Mouse (Mus musculus) heart, adult 11 months (tissue): ENCODE results near the gene Pitx2.
A peak's percentile ranks its signal among the peaks of the same experiment; 100 is the strongest.

Source experiments
- DNase-seq: peaks from one replicate; pipeline ENCODE4 v3.0.0; 2022

Pitx2 gene

GRCm38 (mm10) chr3:129217862-129218370 is 18.2 kb downstream of the Pitx2 start:
- DNase-seq, result peak; percentile 72

DNA sequence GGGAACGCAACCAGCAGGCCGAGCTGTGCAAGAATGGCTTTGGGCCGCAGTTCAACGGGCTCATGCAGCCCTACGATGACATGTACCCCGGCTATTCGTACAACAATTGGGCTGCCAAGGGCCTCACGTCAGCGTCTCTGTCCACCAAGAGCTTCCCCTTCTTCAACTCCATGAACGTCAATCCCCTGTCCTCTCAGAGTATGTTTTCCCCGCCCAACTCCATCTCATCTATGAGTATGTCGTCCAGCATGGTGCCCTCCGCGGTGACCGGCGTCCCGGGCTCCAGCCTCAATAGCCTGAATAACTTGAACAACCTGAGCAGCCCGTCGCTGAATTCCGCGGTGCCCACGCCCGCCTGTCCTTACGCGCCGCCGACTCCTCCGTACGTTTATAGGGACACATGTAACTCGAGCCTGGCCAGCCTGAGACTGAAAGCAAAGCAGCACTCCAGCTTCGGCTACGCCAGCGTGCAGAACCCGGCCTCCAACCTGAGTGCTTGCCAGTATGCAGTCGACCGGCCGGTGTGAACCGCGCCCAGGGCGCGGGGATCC is 18.8 kb downstream of the Pitx2 start:
- peak; percentile 78 for DNase-seq

GRCm38 (mm10) chr3:129220086-129220670 is 20.5 kb downstream of the Pitx2 start:
- DNase-seq, result peak; percentile 19

DNA sequence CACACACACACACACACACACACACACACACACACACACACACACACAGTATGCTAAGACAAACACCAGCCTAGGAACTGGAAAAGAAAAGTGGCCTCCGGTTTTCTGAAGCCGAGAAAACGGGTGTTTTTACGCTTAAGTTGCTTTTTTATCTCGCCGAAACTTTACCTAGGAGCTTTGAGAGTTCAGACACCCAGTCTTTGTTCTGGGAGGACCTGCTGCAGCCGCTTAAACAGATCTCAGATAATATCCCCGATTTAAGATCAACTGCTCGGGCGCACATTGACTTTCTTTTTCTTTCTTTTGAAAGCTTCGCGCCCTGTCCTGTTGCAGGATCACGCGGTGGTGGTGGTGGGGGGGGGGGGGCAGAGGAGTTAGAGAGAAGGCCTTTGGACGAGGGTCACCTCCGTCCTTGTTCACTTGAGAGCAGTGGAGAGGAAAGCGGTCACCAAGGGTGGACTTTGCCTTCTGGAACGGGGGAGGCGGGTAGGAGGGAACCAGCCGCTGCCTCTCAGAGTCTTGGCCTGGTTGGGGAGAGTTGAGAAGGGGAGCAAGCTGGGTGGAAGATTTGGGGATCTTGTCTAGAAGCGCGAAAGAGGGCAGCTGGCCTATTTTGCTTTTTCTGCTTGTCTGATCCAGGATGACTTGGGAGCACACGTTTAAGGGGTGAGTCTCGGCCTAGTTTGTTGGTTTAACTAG is 21.2 kb downstream of the Pitx2 start:
- DNase-seq, result peak; percentile 37

GRCm38 (mm10) chr3:129221380-129222260 is 21.9 kb downstream of the Pitx2 start:
- peak; percentile 68 for DNase-seq

DNA sequence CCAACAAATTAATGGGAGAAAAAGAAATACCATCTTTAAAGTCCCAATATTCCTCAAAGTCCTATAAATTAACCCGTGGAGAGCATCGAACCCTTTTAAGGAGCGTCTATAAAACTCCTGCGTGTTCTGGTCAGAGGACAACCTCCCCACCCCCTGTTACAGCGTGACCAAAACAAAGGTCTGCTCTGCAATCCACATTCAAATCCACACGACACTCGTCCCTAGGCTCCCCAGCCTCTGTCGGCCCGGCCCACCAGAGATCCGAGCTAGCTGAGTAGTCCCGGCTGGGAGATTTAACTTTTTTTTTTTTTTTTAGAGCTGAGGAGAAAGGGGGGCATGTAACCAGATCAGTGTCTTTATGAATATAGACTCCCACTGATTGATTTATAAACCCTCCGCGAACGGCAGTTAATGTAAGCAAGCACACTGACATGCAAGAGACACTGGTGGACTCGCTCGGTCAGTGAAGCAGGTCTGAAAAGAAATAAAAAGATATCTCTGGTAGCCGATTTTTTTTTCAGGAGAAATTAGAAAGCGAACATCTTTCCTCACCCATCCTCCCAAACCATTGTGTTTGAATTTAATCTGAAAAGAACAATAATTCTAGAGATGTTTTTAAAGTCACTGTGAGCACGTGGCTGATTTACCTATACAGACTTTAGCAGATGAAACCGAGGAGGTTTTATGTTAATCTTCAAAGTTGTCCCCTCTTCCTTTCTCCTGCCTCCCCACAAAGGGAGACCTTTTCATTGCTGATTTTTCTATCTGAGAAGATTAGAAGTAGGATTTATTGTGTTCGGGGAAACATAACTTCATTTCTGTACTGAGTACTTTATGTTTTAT is 23.0 kb downstream of the Pitx2 start:
- peak; percentile 17 for DNase-seq

GRCm38 (mm10) chr3:129223401-129223800 is 23.7 kb downstream of the Pitx2 start:
- DNase-seq, result peak; percentile 3

DNA sequence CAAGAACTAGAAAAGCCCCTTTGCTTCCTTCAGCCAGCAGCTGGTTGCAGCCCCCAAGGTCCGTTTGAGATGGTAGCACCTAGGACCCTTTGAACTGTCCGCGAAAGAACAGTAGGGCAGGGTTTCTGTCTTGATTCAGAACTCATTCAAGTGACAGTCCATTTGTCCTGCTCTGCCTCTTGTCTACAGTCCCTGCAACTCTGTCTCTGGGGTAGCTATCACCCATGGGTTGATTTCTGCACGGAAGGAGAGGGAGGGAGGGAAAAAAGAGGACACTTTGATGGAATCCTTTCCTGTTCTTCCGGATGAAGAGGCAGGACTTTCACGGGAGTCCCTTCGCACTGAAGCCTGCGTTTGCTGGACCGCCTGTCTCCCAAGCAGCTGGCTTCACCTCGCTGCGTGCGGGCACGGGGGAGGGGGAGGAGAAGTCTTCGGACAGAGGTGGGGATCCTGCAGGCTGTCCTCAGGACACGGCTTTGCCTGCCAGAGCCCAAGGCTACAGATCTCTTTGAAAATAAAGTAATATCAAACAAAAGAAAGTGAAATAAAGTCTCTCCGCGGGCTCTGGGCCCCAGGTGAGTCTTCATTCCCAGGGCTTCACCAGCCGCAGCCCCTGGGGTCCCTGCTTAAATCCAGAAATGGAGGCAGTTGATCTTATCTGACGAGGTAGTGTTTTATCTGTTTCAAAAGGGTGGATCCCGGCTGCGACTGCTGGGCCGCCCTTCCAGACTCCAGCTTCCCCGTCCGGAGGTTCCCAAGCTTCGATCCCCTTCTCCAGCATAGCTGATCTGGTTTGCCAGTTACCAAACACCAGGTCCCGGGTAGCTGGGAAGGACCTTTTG is 24.5 kb downstream of the Pitx2 start:
- peak; percentile 55 for DNase-seq

GRCm38 (mm10) chr3:129224806-129225576 is 25.3 kb downstream of the Pitx2 start:
- DNase-seq, result peak; percentile 82

DNA sequence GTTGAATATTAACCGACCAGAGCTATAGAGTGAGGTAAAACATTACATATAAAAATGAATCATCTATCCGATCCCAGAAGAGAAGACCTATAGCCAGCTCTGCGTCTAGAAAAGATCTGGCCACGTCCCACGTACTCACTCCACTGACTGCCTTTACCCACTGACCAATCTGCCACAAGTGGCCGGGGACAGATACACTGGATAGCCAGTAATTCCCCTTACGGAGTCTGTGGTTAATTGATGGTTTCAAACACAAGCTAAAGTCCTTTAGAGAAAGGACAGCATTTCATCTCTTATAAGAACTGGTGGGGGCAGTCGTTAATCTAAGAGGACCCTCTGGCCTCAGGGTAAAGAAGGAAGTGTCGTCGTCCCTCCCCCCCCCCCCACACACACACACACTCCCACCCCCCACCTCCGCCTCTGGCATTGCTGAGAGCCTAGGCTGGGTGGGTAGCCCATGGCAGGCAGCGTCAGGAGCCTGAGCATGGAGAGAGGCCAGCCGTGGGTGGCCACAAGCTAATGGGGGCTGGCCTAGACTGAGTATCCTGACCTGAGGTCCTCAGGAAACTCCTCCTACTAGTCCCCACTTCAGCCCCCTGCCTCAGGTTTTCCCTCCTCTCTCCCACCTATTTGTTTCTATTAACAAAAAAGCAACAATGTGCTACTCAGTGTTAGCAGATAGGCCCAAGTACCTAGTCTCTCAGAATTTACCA is 26.1 kb downstream of the Pitx2 start:
- peak; percentile 62 for DNase-seq

DNA sequence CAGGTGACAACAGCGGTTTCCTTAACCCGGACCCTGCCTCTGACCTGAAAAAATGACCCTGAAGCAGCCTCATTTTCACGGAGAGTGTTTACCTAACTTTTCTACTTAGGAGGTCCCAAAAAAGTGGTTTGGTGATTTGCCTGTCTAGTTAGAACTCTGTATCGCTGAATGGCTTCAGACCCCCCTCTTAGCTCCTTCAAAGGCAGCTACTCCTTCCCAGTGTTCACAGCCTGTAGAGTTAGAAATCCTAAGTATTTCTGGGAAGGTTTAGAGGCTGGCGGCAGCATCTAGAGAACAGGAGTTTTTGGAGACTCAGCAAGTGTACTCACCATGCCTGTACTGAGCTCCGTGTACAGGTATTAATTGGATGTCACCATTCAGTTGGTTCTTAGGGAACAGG is 27.0 kb downstream of the Pitx2 start:
- no peak for DNase-seq

DNA sequence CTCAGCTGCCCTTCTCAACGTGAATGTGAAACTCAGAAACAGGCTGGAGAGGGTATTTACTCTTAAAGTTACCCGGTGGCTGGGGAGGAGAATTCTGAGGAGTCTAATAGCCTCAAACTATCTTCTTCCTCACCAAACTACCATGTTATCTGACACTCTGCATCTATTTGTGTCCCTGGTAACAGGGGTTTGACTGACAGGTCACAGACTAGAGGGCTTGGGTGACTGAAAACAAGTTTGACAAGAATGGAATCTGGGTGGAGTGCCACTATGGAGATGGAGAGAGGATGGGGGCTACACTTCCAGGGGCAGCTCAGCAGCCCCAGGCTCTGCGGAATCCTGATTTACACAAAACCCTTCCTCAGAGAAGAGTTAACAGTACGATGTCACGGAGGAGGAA is 27.7 kb downstream of the Pitx2 start:
- DNase-seq, result peak; percentile 69

DNA sequence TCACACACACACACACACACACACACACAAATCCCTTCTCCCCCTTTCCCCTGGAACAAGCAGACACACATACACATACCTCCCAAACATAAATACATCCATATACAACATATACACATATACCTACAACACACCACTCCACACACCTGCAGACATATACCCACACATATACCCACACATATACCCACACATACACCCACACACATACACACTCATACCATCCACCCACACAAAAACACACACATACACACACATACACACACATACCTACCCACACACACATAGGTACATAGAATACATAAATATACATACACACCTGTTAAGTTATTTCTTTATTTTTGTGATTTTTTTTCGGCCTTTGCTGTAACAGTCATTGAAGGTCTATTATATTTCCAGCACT is 38.3 kb downstream of the Pitx2 start:
- DNase-seq, result no peak

DNA sequence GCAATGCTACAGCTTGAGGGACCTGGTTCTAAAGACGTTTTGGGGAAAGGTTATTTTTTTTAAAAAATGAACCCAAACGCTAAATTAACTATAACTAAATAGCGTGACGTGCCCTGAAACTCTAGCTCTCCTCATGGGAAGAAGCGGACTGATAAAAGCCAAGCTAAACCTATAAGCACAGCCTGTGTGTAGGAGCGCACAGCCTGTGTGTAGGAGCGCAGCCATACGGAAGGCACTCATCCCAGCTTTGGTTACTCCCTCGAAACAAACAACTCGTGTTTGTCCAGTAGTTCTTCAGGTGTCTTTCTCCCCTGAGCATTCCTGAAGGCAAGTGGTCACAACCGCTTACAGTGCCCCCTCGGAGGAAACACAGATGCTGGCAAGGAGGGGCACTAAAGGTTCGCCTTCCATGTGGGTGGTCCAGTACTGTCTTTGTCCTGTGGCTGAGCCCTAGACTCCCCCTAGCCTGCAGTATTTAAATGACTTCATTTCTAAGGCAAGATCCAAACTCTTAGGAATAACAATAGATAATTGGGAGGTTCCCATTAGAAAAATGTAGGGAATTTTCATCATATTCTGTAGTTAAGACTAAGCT is 39.1 kb downstream of the Pitx2 start:
- peak; percentile 56 for DNase-seq

DNA sequence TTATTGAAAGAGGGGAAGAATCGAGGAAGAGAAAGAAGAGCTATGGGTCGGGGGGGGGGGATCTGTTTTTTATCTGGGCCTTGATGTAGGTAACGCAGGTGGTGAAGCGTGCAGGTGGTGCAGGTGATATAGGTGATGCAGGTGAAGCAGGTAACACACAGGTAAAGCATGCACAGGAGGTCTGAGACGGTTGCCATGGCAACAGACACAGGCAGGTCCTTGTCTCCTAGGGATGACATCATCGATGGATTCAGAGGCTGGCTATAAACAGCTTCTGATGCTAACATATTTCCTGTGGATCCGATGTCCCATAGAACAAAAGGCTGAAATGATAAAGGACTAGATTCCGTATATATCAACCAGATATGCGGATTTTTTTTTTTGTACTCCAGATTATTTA is 51.3 kb downstream of the Pitx2 start:
- DNase-seq, result peak; percentile 31

GRCm38 (mm10) chr3:129254246-129254645 is 54.6 kb downstream of the Pitx2 start:
- DNase-seq, result peak; percentile 68

DNA sequence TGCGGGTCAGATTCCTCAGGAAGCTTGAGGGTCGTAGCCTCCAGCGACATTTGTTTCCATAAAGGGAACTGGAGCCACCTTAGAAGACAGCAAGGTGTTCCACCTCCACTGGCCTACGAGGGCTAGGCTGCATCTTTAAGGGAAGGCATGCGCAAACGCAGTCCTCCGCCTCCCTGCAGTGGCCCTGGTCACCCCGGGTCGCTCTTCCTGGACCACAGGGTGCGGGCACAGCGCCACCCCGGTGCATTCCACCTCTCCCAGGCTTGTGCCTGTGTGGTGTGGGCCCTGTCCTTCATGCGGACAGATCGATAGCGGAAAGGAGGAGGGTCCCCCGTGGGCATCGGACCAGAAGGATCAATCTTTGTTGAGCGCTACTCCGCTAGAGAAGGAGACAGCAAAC is 56.6 kb downstream of the Pitx2 start:
- peak; percentile 79 for DNase-seq

DNA sequence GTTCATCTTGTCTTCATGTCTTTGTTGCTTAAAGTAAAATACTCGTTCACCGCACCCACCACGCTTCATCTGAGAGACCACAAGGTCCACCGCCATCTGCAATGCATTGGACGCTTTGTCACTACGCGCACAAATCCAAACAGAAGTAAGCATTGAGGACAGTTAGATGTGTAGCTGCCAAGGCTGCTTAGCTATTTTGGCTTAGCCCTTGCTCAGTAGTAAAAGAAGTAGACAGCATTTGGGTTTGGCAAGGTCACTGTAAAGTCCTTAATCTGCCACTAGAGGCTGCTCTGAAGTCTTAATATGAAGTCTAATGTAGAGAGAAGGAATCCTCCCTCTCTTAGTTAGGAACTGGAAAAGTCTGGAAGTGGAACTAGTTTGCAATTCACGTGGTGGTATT is 57.1 kb downstream of the Pitx2 start:
- peak; percentile 74 for DNase-seq

DNA sequence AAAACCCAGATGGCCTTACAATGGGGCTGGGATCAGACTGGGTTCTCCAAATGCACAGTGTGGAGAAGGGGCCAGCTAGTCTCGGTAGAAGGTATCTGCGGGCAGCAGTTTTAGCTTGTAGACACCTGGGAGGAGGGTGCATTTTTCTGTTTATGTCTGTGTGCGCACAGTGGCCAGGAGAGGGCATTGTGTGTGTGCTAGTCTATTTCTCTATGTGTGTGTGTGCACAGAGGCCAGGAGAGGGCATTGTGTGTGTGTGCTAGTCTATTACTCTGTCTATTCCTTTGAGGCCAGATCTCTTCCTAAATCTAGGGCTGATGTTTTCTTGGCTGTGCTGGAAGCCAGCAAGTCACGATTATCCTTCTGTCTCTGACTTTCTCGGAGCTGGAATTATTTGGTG is 58.8 kb downstream of the Pitx2 start:
- peak; percentile 29 for DNase-seq
